Mouse (Mus musculus): ENCODE results near the gene Rogdi. TPM values are rescaled to one million over a fixed set of nuclear protein-coding genes. Genes with fewer than 3 reads are reported as not detected.

Gene Rogdi
- total RNA-seq, 1 experiment from 2014 or later: 50.2 TPM

Other genes starting within 250 kb of the Rogdi start
- 22.6 and 23.4 TPM in 2 replicates for gene Cdip1, start 223.3 kb downstream of the Rogdi start, total RNA-seq (2017)
- 0.58 and 2.6 TPM in 2 replicates for gene 4930562C15Rik, start 178.1 kb downstream of the Rogdi start, total RNA-seq (2017)
- 33.1 and 36.3 TPM in 2 replicates for gene Ubald1, start 133.2 kb downstream of the Rogdi start, total RNA-seq (2017)
- gene Mgrn1, start 127.3 kb downstream of the Rogdi start, total RNA-seq (2017): 78.8 and 85.0 TPM in 2 replicates
- gene Nudt16l1, start 74.8 kb downstream of the Rogdi start, total RNA-seq (2017): 9.9 and 17.4 TPM in 2 replicates
- 81.5 and 84.8 TPM in 2 replicates for gene Anks3, start 49.3 kb downstream of the Rogdi start, total RNA-seq (2017)
- not detected in 2 replicates for gene Sept12, start 15.7 kb downstream of the Rogdi start, total RNA-seq (2017)
- not detected in 2 replicates for gene Smim22, start 6.3 kb downstream of the Rogdi start, total RNA-seq (2017)
- gene Glyr1, start 36.3 kb upstream of the Rogdi start, total RNA-seq (2017): 154 and 165 TPM in 2 replicates
- 60.3 and 61.9 TPM in 2 replicates for gene Ubn1, start 36.5 kb upstream of the Rogdi start, total RNA-seq (2017)
- 1.2 and 2.2 TPM in 2 replicates for gene Ppl, start 118.9 kb upstream of the Rogdi start, total RNA-seq (2017)
- gene Sec14l5, start 133.6 kb upstream of the Rogdi start, total RNA-seq (2017): 0.35 and 0.37 TPM in 2 replicates
- gene Nagpa, start 190.5 kb upstream of the Rogdi start, total RNA-seq (2017): 36.6 and 54.4 TPM in 2 replicates
- not detected in 2 replicates for gene AU021092, start 208.7 kb upstream of the Rogdi start, total RNA-seq (2017)
- gene Alg1, start 220.1 kb upstream of the Rogdi start, total RNA-seq (2017): 26.0 and 26.2 TPM in 2 replicates
- 11.3 and 11.9 TPM in 2 replicates for gene Eef2kmt, start 242.4 kb upstream of the Rogdi start, total RNA-seq (2017)